Mouse (Mus musculus) thymus, adult 2 months (tissue): ENCODE measurements around the gene Golgb1. TPM values are rescaled to one million over a fixed set of nuclear protein-coding genes. Genes with fewer than 3 reads are reported as not detected.
A peak's percentile ranks its signal among the peaks of the same experiment; 100 is the strongest.

ENCODE experiments used
- DNase-seq: peaks from one replicate; pipeline ENCODE4 v3.0.0; 2021
- H3K27ac ChIP-seq: fragments of 200-500 bp; 2 replicates; pipeline ENCODE4 v1.5.1; 2012; ENCODE audit warnings: low read length, control low read depth; ENCODE audit not compliant: control insufficient read depth, insufficient read depth
- H3K27me3 ChIP-seq: fragments of 200-500 bp; 2 replicates; pipeline ENCODE4 v1.6.1; 2012; ENCODE audit warnings: mild to moderate bottlenecking, low read length, moderate library complexity, mixed read lengths; ENCODE audit not compliant: control insufficient read depth, insufficient read depth
- H3K36me3 ChIP-seq: fragments of 200-500 bp; 2 replicates; pipeline ENCODE4 v1.6.1; 2012; ENCODE audit warnings: mild to moderate bottlenecking, low read length, moderate library complexity; ENCODE audit not compliant: control insufficient read depth, insufficient read depth
- H3K4me1 ChIP-seq: fragments of 200-500 bp; replicated peaks from 2 replicates; pipeline ENCODE4 v1.6.1; 2012; ENCODE audit warnings: low read length; ENCODE audit not compliant: control insufficient read depth, insufficient read depth
- H3K4me3 ChIP-seq: fragments of 200-500 bp; 2 replicates; pipeline ENCODE4 v1.5.1; 2012; ENCODE audit warnings: mild to moderate bottlenecking, low read length, control low read depth, moderate library complexity; ENCODE audit not compliant: control insufficient read depth, insufficient read depth
- CTCF ChIP-seq: fragments of 200-500 bp; IDR thresholded peaks from 2 replicates; pipeline ENCODE4 v1.5.1; 2012; ENCODE audit warnings: mild to moderate bottlenecking, control low read depth, low read length, moderate library complexity, borderline replicate concordance; ENCODE audit not compliant: control insufficient read depth, poor library complexity, insufficient read depth; ENCODE audit errors: extremely low read depth
- POLR2A ChIP-seq: fragments of 200-500 bp; IDR thresholded peaks from 2 replicates; pipeline ENCODE4 v1.6.1; 2012; ENCODE audit warnings: mild to moderate bottlenecking, low read length, control low read depth, moderate library complexity; ENCODE audit not compliant: control insufficient read depth, poor library complexity, insufficient read depth; ENCODE audit errors: extremely low read depth
- WGBS: fragments of 180-500 bp; shearing (Covaris S2); methylation state at CpG from one replicate; pipeline ENCODE4 v1.1.7; 2018; 5-methylcytosine and 5-hydroxymethylcytosine counted together
- polyA plus RNA-seq: library from polyadenylated mRNA; depleted of rRNA; stranded (reverse); fragments of >200 nt; gene quantifications from 2 replicates; pipeline ENCODE4 v1.2.3, GENCODE M21; 2012

Gene Golgb1
- polyA plus RNA-seq, 1 experiment = 47.6 TPM

GRCm38 (mm10) chr16:36934841-36935620 is 60.1 kb downstream of the Golgb1 start, which contains the start of gene Hcls1:
Hcls1 (plus strand) TSS chr16:36934983.
- Histone ChIP-seq H3K27me3 (no peaks in the 10 kb centered on the region), H3K4me3 (peak within 1 kb of the TSS; percentile 92), H3K36me3 (peaks cover 28% of the 10 kb centered on the region), H3K4me1 (peaks cover 38% of the 10 kb centered on the region), H3K27ac (peak within 1 kb of the TSS; percentile 98)
- DNase-seq = peak; percentile 82
- 6% methylated on average over 7 of the region's 7 CpGs for WGBS
- TF ChIP-seq CTCF (no peak), POLR2A (peak; percentile 68)

- Histone ChIP-seq H3K27me3 (no peaks in the 10 kb centered on the region), H3K4me3 (no peak overlapping the region), H3K27ac (no peak overlapping the region; the same call in 1 of the 2 replicates), H3K36me3 (peaks cover 34% of the 10 kb centered on the region), H3K4me1 (peaks cover 34% of the 10 kb centered on the region)
- DNase-seq = no peak
- WGBS = 14% methylated on average over 3 of the region's 3 CpGs
- TF ChIP-seq POLR2A (no peak), CTCF (no peak)
Measured at GRCm38 (mm10) chr16:36935814-36936213, 60.9 kb downstream of the Golgb1 start.

GRCm38 (mm10) chr16:36941137-36941727 is 66.3 kb downstream of the Golgb1 start:
- TF ChIP-seq CTCF (no peak), POLR2A (no peak)
- 37% methylated on average over 6 of the region's 6 CpGs for WGBS
- Histone ChIP-seq H3K4me1 (peaks cover 9% of the 10 kb centered on the region), H3K27me3 (no peaks in the 10 kb centered on the region), H3K27ac (no peak overlapping the region), H3K4me3 (no peak overlapping the region), H3K36me3 (peaks cover 42% of the 10 kb centered on the region)
- peak; percentile 47 for DNase-seq

- no peak overlapping the region for H3K27ac ChIP-seq
- WGBS = 90% methylated on average over 4 of the region's 4 CpGs
- DNase-seq = no peak
- H3K36me3 ChIP-seq = peaks cover 49% of the 10 kb centered on the region
- H3K4me3 ChIP-seq = no peak overlapping the region
- no peak for TF ChIP-seq CTCF
- no peak for TF ChIP-seq POLR2A
- H3K27me3 ChIP-seq = no peaks in the 10 kb centered on the region
- peaks cover 7% of the 10 kb centered on the region for H3K4me1 ChIP-seq
Measured at GRCm38 (mm10) chr16:36941895-36942294, 67.0 kb downstream of the Golgb1 start.

- WGBS = 97% methylated on average over 3 of the region's 3 CpGs
- no peak for TF ChIP-seq POLR2A
- no peak for DNase-seq
- Histone ChIP-seq H3K4me1 (peaks cover 7% of the 10 kb centered on the region), H3K4me3 (no peak overlapping the region), H3K27ac (no peak overlapping the region), H3K27me3 (no peaks in the 10 kb centered on the region), H3K36me3 (peaks cover 41% of the 10 kb centered on the region)
Measured at GRCm38 (mm10) chr16:36943591-36943990, 68.7 kb downstream of the Golgb1 start.

GRCm38 (mm10) chr16:36944895-36945424 is 70.0 kb downstream of the Golgb1 start:
- no peak for DNase-seq
- Histone ChIP-seq H3K27ac (no peak overlapping the region), H3K36me3 (peaks cover 34% of the 10 kb centered on the region), H3K4me3 (no peak overlapping the region), H3K4me1 (peaks cover 7% of the 10 kb centered on the region), H3K27me3 (no peaks in the 10 kb centered on the region)
- WGBS = 91% methylated on average over 12 of the region's 12 CpGs
- TF ChIP-seq CTCF (no peak), POLR2A (no peak)
